ENCODE assay signal across 17 mouse cellular contexts in the genomic region with DNA sequence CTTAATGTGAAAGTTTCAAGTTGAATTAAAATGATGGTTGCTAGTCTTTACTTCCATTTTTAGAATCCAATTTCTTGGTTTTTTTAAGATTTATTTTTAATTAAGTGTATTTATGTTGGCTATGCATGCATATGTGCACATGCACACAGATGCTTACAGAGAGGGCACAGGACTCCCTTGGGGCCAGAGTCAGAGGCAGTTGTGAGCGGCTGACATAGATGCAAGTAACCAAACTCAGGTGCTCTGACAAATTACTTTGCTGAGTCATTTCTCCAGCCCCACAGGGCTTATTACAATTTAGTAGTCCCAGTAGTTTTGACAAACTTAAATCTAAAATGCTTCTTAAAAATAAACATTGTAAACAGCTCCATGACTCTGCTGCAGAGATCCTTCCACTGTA.
"Had no signal": no experiment of that assay in that cellular context is flagged by ENCODE, and none has a peak within 500 bp of the region (broad histone marks: within the 10 kb centered on the region; RNA-seq: fewer than 3 reads in every experiment).

No protein-coding gene starts in this region.

- H3K4me2 ChIP-seq: lung, embryonic 15.5 days; midbrain, embryonic 11.5 days; midbrain, embryonic 13.5 days; midbrain, embryonic 15.5 days; neural tube, embryonic 12.5 days; stomach, embryonic 15.5 days had no signal

- H3K4me1 ChIP-seq: stomach, embryonic 15.5 days had no signal

- H3K27ac ChIP-seq: lung, embryonic 15.5 days; macrophage; midbrain, embryonic 13.5 days; midbrain, embryonic 15.5 days; neural tube, embryonic 12.5 days; stomach, embryonic 15.5 days; stomach, postnatal 0 days had no signal

- DNase-seq: lung, adult 2 months; lung, postnatal 14 days; lung, postnatal 36 days; right cerebral cortex, postnatal 14 days; thymus, adult 2 months; thymus, postnatal 25 days; thymus, postnatal 4 days had no signal

- H3K27me3 ChIP-seq: lung, embryonic 15.5 days; megakaryocyte, embryonic 14.5 days; midbrain, embryonic 13.5 days; midbrain, embryonic 15.5 days; neural tube, embryonic 12.5 days; stomach, embryonic 15.5 days had no signal

- H3K9ac ChIP-seq: lung, embryonic 15.5 days; midbrain, embryonic 13.5 days; midbrain, embryonic 15.5 days; neural tube, embryonic 12.5 days; stomach, embryonic 15.5 days had no signal

- H3K4me3 ChIP-seq: lung, embryonic 15.5 days; megakaryocyte, embryonic 14.5 days; midbrain, embryonic 13.5 days; midbrain, embryonic 15.5 days; neural tube, embryonic 12.5 days; stomach, embryonic 15.5 days had no signal

- ATAC-seq: lung, postnatal 0 days; midbrain, embryonic 13.5 days; midbrain, embryonic 15.5 days had no signal

- H3K9me3 ChIP-seq: lung, embryonic 15.5 days; megakaryocyte, embryonic 14.5 days; midbrain, embryonic 13.5 days; midbrain, embryonic 15.5 days; neural tube, embryonic 12.5 days; stomach, embryonic 15.5 days had no signal

- H3K36me3 ChIP-seq: lung, embryonic 15.5 days; midbrain, embryonic 13.5 days; midbrain, embryonic 15.5 days; neural tube, embryonic 12.5 days; stomach, embryonic 15.5 days had no signal
